Mouse (Mus musculus) cerebellum, adult 18-20 months (tissue): ENCODE results near the gene Tnrc6c.

ENCODE experiments used
- DNase-seq, 2 experiments: peaks; one replicate each; pipeline ENCODE4 v3.0.0; 2021

Tnrc6c gene

DNA sequence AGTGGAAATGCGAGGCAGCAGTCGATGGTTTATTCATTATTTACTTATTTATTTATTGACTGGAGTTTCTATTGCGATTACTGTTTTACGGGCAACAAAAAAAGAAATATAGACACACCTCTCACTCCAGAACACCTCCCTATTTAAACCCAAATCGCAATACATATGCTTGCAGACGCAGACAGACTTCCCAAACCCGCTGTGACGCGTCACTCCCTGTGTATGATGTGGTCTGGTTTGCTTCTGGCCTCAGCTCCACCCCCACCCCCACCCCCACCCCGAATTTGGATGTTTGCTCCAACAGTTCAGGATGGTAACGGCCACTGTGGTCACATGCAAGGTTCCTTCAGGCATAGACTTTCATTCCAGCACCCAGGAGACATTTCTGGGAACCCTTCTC lies 15.3 kb upstream of the Tnrc6c start:
- DNase-seq, result no peak

DNA sequence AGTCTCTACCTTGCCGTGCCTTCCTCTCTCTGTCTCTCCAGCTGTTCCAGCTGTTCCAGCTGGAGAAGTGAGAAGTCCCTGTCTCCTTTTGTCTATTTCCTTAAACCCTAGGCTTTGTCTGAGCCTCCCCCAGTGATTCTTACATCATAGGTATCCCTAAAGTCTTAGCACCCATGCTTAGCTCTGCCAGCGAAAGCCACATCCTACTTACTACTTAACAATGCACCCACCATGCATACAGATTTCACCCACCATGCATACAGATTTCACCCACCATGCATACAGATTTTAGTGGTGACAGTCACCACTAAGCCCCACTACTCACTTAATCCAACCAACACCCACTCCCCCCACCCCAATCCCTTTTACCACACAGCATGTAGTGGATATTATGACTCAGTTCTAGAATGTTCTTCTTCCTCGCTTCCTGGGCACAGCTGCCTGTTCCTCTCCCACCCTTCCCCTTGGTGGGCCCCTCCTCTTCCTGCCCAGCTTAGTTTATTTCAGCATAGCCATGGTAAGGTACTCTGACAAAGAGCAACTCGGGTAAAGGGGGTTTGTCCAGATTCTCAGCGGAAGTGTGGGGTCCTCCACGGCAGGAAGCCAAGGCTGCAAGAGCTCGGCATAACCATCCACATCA lies 14.6 kb upstream of the Tnrc6c start:
- DNase-seq, result no peak

GRCm38 (mm10) chr11:117642181-117642580 lies 11.9 kb upstream of the Tnrc6c start:
- no peak for DNase-seq

GRCm38 (mm10) chr11:117643240-117643639 lies 10.8 kb upstream of the Tnrc6c start:
- DNase-seq, result peak; percentile 50 to 54

GRCm38 (mm10) chr11:117646786-117647185 lies 7.3 kb upstream of the Tnrc6c start:
- DNase-seq, result no peak

- no peak for DNase-seq
Observed at GRCm38 (mm10) chr11:117648005-117648404, 6.1 kb upstream of the Tnrc6c start.

DNA sequence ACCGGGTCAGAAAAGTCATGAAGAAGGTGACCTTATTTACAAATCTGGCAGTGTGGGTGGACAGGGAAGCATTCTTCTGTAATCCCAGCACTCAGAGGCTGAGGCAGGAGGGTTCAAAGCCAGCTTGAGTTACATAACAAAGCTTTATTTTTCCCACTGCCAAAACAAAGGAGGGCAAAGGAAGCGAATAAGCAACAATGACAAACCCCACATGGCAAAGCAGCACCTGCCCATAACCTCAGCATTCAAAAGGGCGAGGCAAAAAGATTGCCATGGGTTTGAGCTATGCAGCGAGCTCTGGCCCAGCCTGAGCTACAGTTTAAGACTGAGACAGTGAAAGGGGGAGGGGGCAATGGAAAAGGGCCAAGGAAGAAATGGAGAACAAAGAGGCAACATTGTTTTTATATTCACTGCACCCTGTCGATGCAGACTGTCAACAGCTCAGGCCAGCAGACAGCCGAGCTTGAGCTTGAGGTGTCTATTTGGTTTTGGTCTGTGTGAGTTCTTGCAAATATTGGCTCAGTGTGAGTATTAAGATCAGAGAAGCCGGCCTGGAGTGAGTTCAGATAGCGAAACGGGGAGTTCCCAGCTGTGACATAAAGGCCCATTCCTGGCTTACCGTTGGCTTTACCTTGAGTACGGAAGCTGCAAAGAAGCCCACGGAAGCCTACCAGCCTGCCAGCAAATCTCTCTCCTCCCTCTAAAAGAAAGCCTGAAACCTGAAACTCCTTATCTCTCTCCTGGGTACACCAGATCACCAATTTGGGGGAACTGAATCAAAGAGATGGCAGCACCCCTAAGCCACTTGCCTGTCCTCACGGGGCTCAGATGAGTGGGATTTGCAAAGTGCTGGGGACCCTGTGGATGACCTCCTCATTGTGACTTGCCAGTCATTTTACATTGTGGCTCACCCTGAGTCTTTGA lies 3.1 kb upstream of the Tnrc6c start:
- no peak for DNase-seq

GRCm38 (mm10) chr11:117652907-117653306 lies 1.2 kb upstream of the Tnrc6c start:
- DNase-seq, result no peak

DNA sequence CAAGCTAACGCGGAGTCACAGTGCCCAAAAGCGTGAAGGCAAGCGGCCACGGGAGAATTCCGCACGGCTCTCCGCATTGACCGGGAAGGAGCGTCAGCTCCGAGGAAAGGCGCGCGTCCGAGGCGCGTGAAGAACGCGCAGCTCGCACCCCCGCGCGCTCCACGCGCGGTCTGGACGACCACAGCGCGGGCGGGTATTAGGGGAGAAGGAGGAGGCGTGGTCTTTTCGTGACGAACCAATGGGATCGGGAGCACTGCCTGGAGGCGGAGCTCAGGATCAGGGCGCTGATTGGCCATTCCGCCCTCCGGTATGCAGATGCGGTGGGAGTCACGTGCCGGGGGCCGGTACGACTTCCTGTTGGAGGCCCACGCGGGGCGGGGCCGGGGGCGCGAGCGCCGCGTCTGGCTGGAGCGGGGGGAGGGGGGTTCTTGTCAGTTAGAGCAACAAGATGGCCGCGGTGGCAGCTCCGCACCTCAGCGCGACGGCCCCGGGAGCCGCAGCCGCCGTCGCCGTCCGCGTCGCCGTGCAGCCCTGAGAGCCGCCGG lies 363 bp downstream of the Tnrc6c start:
- DNase-seq, result peak; percentile 99 to 100

GRCm38 (mm10) chr11:117654934-117655291 lies 824 bp downstream of the Tnrc6c start:
- DNase-seq, result no peak

- peak; percentile 67 to 72 for DNase-seq
Observed at GRCm38 (mm10) chr11:117655292-117656076, 1.4 kb downstream of the Tnrc6c start.

DNA sequence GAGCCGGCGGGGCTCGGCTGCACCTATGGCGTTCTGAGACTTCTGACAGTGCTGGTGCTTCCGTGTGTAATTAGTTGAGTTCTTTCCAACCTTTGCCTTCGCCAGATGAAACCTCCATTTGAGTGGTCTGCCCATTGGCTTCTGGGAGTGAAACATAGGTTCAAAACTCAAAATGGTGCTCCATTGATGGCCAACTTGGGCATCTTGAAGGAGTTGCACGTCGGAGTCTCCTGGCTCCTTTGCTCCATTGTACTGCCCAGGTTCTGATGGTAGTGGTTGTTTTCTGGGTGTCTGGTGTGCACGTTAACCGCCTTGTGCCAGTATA lies 1.9 kb downstream of the Tnrc6c start:
- DNase-seq, result no peak

DNA sequence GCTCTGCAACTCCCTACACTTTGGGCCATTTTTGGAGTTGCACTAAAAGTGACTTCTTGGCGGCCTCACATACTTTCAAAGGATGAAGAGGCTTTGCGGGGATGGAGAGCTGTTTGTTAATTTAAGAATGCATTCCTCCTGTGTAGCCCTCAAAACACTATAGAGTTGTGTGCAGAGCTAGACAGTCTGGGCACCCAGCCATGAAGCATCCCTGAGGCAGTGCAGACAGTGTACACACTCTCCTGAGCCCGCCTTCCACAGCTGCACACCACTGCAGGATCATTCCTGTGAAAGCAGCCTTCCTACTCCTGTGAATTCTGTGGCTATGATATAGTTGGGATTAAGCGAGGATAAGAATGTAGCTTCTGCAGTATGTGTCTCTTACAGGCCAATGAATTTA lies 4.9 kb downstream of the Tnrc6c start:
- DNase-seq, result peak; percentile 34 to 39

- no peak for DNase-seq
Observed at GRCm38 (mm10) chr11:117663036-117663809, 9.1 kb downstream of the Tnrc6c start.

GRCm38 (mm10) chr11:117663810-117664139 lies 9.7 kb downstream of the Tnrc6c start:
- DNase-seq, result no peak

DNA sequence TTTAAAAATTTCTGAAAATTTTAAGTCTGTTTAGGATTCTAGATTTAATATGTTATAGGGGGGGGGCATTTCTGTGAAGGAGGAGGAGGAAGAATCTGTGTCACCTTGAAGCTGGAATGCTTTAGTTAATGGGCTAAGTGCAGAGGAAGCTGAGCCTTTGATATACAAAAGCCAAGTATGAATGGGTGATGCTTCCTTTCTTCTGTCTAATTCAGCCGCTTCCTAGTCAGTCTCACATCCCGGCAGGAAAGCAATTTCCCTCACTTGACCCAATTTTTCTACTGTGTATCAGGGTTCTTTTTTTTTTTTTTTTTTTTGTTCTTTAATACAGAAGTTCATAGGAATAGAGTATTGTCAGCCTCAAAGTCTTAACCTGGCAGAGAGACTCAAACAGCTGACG lies 11.1 kb downstream of the Tnrc6c start:
- no peak for DNase-seq

DNA sequence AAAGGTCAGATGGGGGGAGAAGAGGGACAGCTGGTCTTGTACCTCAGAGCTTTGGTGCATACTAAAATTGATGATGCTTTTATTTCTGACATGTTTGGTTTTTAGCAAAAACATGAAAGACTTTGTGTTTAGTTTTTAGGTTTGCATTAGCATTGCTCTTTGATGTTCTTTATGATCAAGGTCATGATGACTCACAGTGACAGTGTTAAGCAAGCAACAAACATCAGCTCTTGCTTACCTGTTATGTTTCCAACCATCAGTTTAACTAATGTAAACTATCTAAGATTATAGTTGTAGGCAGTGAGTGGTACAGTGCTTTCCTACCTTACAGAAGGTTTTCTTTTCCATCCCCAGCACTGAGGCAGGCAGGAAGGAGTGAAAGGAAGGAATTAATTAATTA lies 12.5 kb downstream of the Tnrc6c start:
- no peak for DNase-seq

- no peak for DNase-seq
Observed at GRCm38 (mm10) chr11:117667152-117667551, 13.1 kb downstream of the Tnrc6c start.

DNA sequence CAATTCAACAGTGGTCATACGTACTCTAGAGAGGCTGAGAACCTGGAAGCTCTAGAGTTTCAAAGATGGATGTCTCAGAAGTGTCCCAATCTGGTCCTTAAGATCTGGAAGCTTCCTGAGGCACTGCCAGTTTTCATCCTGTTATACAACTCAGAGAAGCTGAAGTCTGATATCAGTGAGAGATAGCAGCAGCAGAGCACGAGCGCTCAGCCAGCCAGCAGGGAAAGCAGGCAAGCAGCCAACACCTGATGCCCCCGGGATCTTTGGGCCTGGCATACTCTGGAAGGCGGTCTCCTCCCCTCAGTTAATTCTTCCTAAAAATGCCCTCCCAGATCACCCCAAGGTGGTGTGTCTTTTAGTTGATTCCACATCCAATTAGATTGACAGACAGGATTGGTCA lies 13.7 kb downstream of the Tnrc6c start:
- DNase-seq, result peak; percentile 36 to 43

GRCm38 (mm10) chr11:117671626-117672025 lies 17.5 kb downstream of the Tnrc6c start:
- no peak for DNase-seq

DNA sequence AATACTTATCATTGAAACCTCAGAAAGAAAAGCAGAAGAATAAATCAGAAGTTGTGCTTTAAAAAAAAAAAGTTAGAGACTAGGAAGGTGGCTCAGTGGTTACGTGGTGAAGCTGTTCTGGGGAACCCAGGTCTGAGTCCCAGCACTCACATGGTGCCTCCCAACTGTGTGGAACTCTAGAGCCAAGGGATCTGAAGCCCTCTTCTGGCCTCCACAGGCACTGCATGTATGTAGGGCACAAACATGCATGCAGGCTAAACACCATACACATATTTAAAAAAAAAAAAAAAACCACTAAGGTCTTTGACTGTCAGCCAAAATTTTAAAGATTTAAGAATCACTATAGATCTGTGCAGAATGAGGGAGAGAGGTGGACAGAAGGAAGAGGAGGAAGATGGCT lies 20.4 kb downstream of the Tnrc6c start:
- no peak for DNase-seq

- no peak for DNase-seq
Observed at GRCm38 (mm10) chr11:117676649-117677048, 22.6 kb downstream of the Tnrc6c start.

DNA sequence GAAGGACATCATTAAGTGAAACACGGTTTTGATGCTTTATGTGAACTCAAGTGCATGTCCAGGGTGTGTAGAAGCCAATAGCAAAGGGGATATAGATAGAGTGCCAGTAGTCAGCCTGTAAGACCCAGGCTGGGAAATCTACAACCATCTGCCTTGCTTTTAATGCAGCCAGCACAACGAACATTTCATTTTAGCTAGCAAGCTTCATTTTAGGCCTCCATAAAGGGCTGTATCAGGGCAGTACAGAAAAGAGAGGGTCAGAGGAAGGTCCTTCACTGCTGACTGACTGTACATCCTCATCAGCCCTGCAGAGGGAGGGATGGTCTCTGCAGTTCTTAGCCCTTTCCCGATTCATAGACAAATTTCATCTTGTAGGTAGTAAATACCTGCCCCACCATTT lies 23.0 kb downstream of the Tnrc6c start:
- no peak for DNase-seq
